Mouse (Mus musculus): ENCODE measurements around the gene Nap1l5. TPM values are rescaled to one million over a fixed set of nuclear protein-coding genes. Genes with fewer than 3 reads are reported as not detected.
A peak's percentile ranks its signal among the peaks of the same experiment; 100 is the strongest.

Nap1l5 gene
- polyA plus RNA-seq (2012; rRNA removed) = 0.52 and 0.87 TPM in 2 replicates

- no peaks in the 10 kb centered on the region for H3K4me1 ChIP-seq (ENCODE audit: control insufficient read depth, insufficient read depth, low read length)
- H3K4me3 ChIP-seq (replicated peaks; ENCODE audit: extremely low read depth, low read depth, low read length) = peak within 1 kb of the TSS; percentile 23
- no peak for TF ChIP-seq POLR2A (IDR thresholded peaks at IDR 0.05; ENCODE audit: borderline replicate concordance, extremely low read depth, low read depth, low read length)
- TF ChIP-seq CTCF (IDR thresholded peaks at IDR 0.05; ENCODE audit: insufficient read depth, low read length) = no peak
- WGBS = 62% methylated on average over 34 of the region's 34 CpGs
- no peak for DNase-seq
Measured at GRCm38 (mm10) chr6:58906852-58907261, at the start of gene Nap1l5. Gene Nap1l5 (minus strand): TSS chr6:58907076.

DNA sequence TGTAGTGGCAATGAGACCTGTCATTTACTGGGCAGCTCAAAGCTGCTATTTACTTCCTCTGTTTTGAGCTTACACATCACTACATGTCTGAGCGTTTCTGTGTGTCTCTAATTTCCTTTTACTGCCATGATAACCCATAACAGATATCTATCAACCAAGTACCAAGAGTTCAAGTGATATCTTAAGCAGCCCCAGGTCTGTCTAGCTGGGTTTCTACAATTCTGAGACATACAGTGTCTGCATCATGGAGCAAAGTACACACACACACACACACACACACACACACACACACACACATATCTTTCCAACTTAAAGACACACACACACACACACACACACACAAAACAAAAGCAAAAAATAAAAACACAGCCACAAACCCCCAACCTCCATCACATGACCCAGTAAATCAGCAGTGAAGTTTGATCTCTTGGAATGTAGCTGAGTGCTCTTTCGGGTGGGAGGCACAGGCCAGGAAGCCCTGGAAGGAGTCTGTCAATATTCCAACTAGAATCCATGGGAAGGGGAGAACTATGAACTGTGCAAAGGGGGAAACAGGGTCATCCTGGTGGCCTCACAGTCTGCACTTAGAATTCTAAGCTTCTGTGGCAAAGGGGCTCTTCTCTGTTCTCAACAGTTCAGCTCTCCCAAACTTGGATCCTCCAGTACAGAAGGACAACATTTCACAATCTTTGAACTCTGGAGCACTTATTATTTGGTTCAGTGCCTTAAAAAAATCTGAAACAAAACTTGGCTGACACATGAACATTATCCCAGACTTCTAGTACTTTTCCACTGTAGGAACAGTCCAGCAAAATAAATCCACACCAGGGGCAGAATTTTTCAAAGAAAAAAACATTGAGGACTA is 44.5 kb upstream of the Nap1l5 start:
- 27% methylated on average over 2 of the region's 2 CpGs for WGBS
- TF ChIP-seq CTCF (IDR thresholded peaks at IDR 0.05; ENCODE audit: insufficient read depth, low read length) (no peak), POLR2A (IDR thresholded peaks at IDR 0.05; ENCODE audit: borderline replicate concordance, extremely low read depth, low read depth, low read length) (no peak)
- peak; percentile 20 for DNase-seq
- no peak overlapping the region for H3K4me3 ChIP-seq (replicated peaks; ENCODE audit: extremely low read depth, low read depth, low read length)
- H3K4me1 ChIP-seq (ENCODE audit: control insufficient read depth, insufficient read depth, low read length) = peaks cover 3% of the 10 kb centered on the region; the same call in 1 of the 2 replicates

GRCm38 (mm10) chr6:58950410-58950809 is 43.5 kb upstream of the Nap1l5 start:
- 96% methylated on average over 1 of the region's 1 CpGs for WGBS
- DNase-seq = no peak
- no peak for TF ChIP-seq CTCF (IDR thresholded peaks at IDR 0.05; ENCODE audit: insufficient read depth, low read length)
- TF ChIP-seq POLR2A (IDR thresholded peaks at IDR 0.05; ENCODE audit: borderline replicate concordance, extremely low read depth, low read depth, low read length) = no peak
- Histone ChIP-seq H3K4me3 (replicated peaks; ENCODE audit: extremely low read depth, low read depth, low read length) (no peak overlapping the region), H3K4me1 (ENCODE audit: control insufficient read depth, insufficient read depth, low read length) (peaks cover 3% of the 10 kb centered on the region; the same call in 1 of the 2 replicates)

- WGBS = 63% methylated on average over 4 of the region's 4 CpGs
- Histone ChIP-seq H3K4me1 (ENCODE audit: control insufficient read depth, insufficient read depth, low read length) (peaks cover 3% of the 10 kb centered on the region; the same call in 1 of the 2 replicates), H3K4me3 (replicated peaks; ENCODE audit: extremely low read depth, low read depth, low read length) (no peak overlapping the region)
- TF ChIP-seq POLR2A (IDR thresholded peaks at IDR 0.05; ENCODE audit: borderline replicate concordance, extremely low read depth, low read depth, low read length) = no peak
- TF ChIP-seq CTCF (IDR thresholded peaks at IDR 0.05; ENCODE audit: insufficient read depth, low read length) = no peak
- no peak for DNase-seq
Measured at GRCm38 (mm10) chr6:58946840-58947239, 40.0 kb upstream of the Nap1l5 start.

- TF ChIP-seq POLR2A (IDR thresholded peaks at IDR 0.05; ENCODE audit: borderline replicate concordance, extremely low read depth, low read depth, low read length) (no peak), CTCF (IDR thresholded peaks at IDR 0.05; ENCODE audit: insufficient read depth, low read length) (no peak)
- WGBS = 59% methylated on average over 2 of the region's 2 CpGs
Measured at GRCm38 (mm10) chr6:58946246-58946645, 39.4 kb upstream of the Nap1l5 start.

DNA sequence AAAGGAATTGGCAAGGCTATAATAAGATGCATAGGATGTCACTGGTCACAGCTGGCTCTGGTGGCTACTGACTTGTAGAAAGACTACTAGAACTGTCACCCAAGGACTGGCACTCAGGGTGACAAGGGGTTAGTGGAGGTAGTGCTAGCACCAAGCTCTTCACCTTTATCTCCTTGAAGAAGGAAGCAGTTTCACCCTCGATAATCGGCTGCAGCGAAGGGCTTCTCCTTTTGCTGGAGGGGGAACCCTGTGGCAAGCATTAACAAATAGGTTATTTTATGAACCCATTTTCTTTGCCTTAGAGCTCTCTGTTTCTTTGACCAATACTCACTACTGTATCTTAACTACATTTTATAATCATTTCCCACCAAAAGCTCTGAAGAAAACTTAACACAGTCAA is 37.1 kb upstream of the Nap1l5 start:
- no peaks in the 10 kb centered on the region for H3K4me1 ChIP-seq (ENCODE audit: control insufficient read depth, insufficient read depth, low read length)
- H3K4me3 ChIP-seq (replicated peaks; ENCODE audit: extremely low read depth, low read depth, low read length) = no peak overlapping the region
- no peak for DNase-seq
- WGBS = 80% methylated on average over 3 of the region's 3 CpGs
- TF ChIP-seq CTCF (IDR thresholded peaks at IDR 0.05; ENCODE audit: insufficient read depth, low read length) = no peak
- no peak for TF ChIP-seq POLR2A (IDR thresholded peaks at IDR 0.05; ENCODE audit: borderline replicate concordance, extremely low read depth, low read depth, low read length)

More at GRCm38 (mm10) chr6:58946246-58946645, 39.4 kb upstream of the Nap1l5 start:
- no peak overlapping the region for H3K4me3 ChIP-seq (replicated peaks; ENCODE audit: extremely low read depth, low read depth, low read length)
- DNase-seq = no peak
- 0 out of 2 replicates have a peak, but pooled peaks cover 3% of the 10 kb centered on the region for H3K4me1 ChIP-seq (ENCODE audit: control insufficient read depth, insufficient read depth, low read length)

- no peak for DNase-seq
- WGBS = 91% methylated on average over 2 of the region's 2 CpGs
- no peak for TF ChIP-seq CTCF (IDR thresholded peaks at IDR 0.05; ENCODE audit: insufficient read depth, low read length)
- no peak for TF ChIP-seq POLR2A (IDR thresholded peaks at IDR 0.05; ENCODE audit: borderline replicate concordance, extremely low read depth, low read depth, low read length)
Measured at GRCm38 (mm10) chr6:58942276-58942675, 35.4 kb upstream of the Nap1l5 start.

GRCm38 (mm10) chr6:58937726-58938125 is 30.9 kb upstream of the Nap1l5 start:
- Histone ChIP-seq H3K4me1 (ENCODE audit: control insufficient read depth, insufficient read depth, low read length) (no peaks in the 10 kb centered on the region), H3K4me3 (replicated peaks; ENCODE audit: extremely low read depth, low read depth, low read length) (no peak overlapping the region)
- TF ChIP-seq POLR2A (IDR thresholded peaks at IDR 0.05; ENCODE audit: borderline replicate concordance, extremely low read depth, low read depth, low read length) (no peak), CTCF (IDR thresholded peaks at IDR 0.05; ENCODE audit: insufficient read depth, low read length) (no peak)
- DNase-seq = no peak

More at GRCm38 (mm10) chr6:58942276-58942675, 35.4 kb upstream of the Nap1l5 start:
- Histone ChIP-seq H3K4me1 (ENCODE audit: control insufficient read depth, insufficient read depth, low read length) (no peaks in the 10 kb centered on the region), H3K4me3 (replicated peaks; ENCODE audit: extremely low read depth, low read depth, low read length) (no peak overlapping the region)

DNA sequence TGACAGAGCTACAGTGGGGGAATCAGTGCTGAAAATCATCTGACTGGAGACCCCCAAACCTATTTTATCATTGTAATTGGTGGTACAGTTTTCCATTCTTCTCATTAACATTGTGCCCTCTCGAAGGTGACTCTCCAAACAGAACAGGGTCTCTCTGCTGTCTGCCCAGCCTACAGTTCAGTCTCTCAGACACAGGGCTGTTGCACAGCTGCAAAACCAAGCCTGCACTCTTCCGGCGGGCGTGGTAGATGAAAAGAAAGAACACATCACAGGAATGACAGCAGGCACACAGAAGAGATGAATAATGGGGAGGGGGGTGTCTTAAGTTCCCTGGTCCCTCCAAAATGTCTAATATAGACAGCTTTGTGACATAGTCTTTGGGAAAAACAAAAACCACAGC is 27.3 kb upstream of the Nap1l5 start:
- TF ChIP-seq CTCF (IDR thresholded peaks at IDR 0.05; ENCODE audit: insufficient read depth, low read length) = no peak
- no peak for TF ChIP-seq POLR2A (IDR thresholded peaks at IDR 0.05; ENCODE audit: borderline replicate concordance, extremely low read depth, low read depth, low read length)
- no peak overlapping the region for H3K4me3 ChIP-seq (replicated peaks; ENCODE audit: extremely low read depth, low read depth, low read length)
- DNase-seq = no peak
- peaks cover 3% of the 10 kb centered on the region for H3K4me1 ChIP-seq (ENCODE audit: control insufficient read depth, insufficient read depth, low read length)
- 84% methylated on average over 4 of the region's 4 CpGs for WGBS

All from lung, adult 2 months (tissue).